In the genomic region with DNA sequence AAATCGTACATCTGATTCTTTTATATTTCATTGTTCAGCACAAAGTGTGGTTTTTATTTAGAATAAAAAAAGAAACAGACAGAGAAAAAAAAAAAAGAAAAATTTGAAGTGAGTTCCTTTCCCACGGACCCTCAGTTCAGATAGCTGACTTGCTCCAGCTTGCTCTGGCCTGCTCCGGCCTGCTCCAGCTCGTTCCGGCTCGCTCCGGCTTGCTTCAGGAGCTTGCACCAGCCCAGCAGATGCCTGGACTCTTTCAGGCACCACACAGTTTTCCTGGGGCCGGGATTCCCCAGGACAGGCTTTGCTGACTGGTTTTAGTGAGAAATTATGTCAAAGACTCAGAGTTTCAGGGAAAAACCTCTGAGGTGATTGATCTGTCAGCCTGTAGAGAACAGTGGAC, we compare ENCODE assay signal across 23 mouse cellular contexts. TPM values are rescaled to one million over a fixed set of nuclear protein-coding genes. Genes with fewer than 3 reads are reported as not detected.
DNase-seq lines count a peak whose midpoint lies in the region; ATAC-seq lines count a peak whose summit lies in the region.
"Had no signal": no experiment of that assay in that cellular context is flagged by ENCODE, and none has a peak within 500 bp of the region (broad histone marks: within the 10 kb centered on the region; RNA-seq: fewer than 3 reads in every experiment).

No protein-coding gene starts in this region.

- no peak overlapping the region for H3K4me3 ChIP-seq in heart, embryonic 15.5 days
- no peak overlapping the region for H3K4me3 ChIP-seq in kidney, embryonic 14.5 days (ENCODE audit: low read length)
- no peak overlapping the region for H3K4me3 ChIP-seq in hindbrain, embryonic 10.5 days
- H3K4me3 ChIP-seq: embryonic facial prominence, embryonic 15.5 days; forebrain, embryonic 10.5 days; layer of hippocampus, adult 2 months; limb, embryonic 12.5 days; neural tube, embryonic 12.5 days had no signal

- H3K4me1 ChIP-seq in heart, embryonic 15.5 days (replicated peaks) = peaks cover 17% of the 10 kb centered on the region
- H3K4me1 ChIP-seq in kidney, embryonic 14.5 days (ENCODE audit: control insufficient read depth, insufficient read depth, low read length) = peaks cover 30% of the 10 kb centered on the region
- H3K4me1 ChIP-seq in hindbrain, embryonic 10.5 days (replicated peaks) = peaks cover 22% of the 10 kb centered on the region

- ATAC-seq in heart, embryonic 15.5 days (replicated peaks; ENCODE audit: insufficient number of reproducible peaks, insufficient read depth, low FRiP score, low read depth) = no peak
- ATAC-seq in kidney, embryonic 14.5 days (ENCODE audit: low FRiP score, low TSS enrichment) = no peak

- H3K4me2 ChIP-seq in heart, embryonic 15.5 days = peak overlapping the region; percentile 66; the same call in 1 of the 2 replicates
- no peak overlapping the region for H3K4me2 ChIP-seq in kidney, embryonic 14.5 days (replicated peaks; ENCODE audit: low read depth, low read length)
- H3K4me2 ChIP-seq: embryonic facial prominence, embryonic 15.5 days; limb, embryonic 12.5 days; midbrain, embryonic 11.5 days; neural tube, embryonic 12.5 days had no signal

- no peaks in the 10 kb centered on the region for H3K27me3 ChIP-seq in heart, embryonic 15.5 days
- no peaks in the 10 kb centered on the region for H3K27me3 ChIP-seq in kidney, embryonic 14.5 days (ENCODE audit: control insufficient read depth, insufficient read depth, low read length)
- H3K27me3 ChIP-seq in hindbrain, embryonic 10.5 days (ENCODE audit: insufficient read depth, poor library complexity, severe bottlenecking) = no peaks in the 10 kb centered on the region
- H3K27me3 ChIP-seq: embryonic facial prominence, embryonic 15.5 days; neural tube, embryonic 12.5 days had no signal

- H3K36me3 ChIP-seq in heart, embryonic 15.5 days = peaks cover 28% of the 10 kb centered on the region; the same call in 1 of the 2 replicates
- peaks cover 62% of the 10 kb centered on the region for H3K36me3 ChIP-seq in kidney, embryonic 14.5 days (ENCODE audit: control insufficient read depth, insufficient read depth, low read length)
- peaks cover 65% of the 10 kb centered on the region for H3K36me3 ChIP-seq in hindbrain, embryonic 10.5 days

- intact Hi-C loops in heart, postnatal 14 days (cut with DNase I) = no loop called here

- no peak overlapping the region for H3K9ac ChIP-seq in heart, embryonic 15.5 days
- 0 out of 2 replicates have a peak overlapping the region, but pooled peaks have one; percentile 12 for H3K9ac ChIP-seq in kidney, embryonic 14.5 days (ENCODE audit: low read depth, low read length)
- H3K9ac ChIP-seq: embryonic facial prominence, embryonic 15.5 days; limb, embryonic 12.5 days; neural tube, embryonic 12.5 days had no signal

- DNase-seq in heart, postnatal 14 days = no peak
- peak; percentile 87 for DNase-seq in ZHBTc4 (ENCODE audit: low read depth, low spot score)
- DNase-seq in kidney, postnatal 4 days = peak; percentile 61 to 72
- DNase-seq in hindbrain, embryonic 10.5 days (ENCODE audit: low spot score) = no peak
- no peak for DNase-seq in layer of hippocampus, adult 9-11 months
- DNase-seq: adrenal gland, adult 2 months; cerebellum, adult 9-11 months; gastrocnemius, postnatal 10 days; lung, adult 2 months; lung, postnatal 4 days; thymus, adult 2 months had no signal

- H3K9me3 ChIP-seq in heart, embryonic 15.5 days (replicated peaks) = no peaks in the 10 kb centered on the region
- H3K9me3 ChIP-seq in kidney, embryonic 14.5 days (ENCODE audit: control insufficient read depth, low read length) = no peaks in the 10 kb centered on the region
- no peaks in the 10 kb centered on the region for H3K9me3 ChIP-seq in hindbrain, embryonic 10.5 days
- H3K9me3 ChIP-seq: embryonic facial prominence, embryonic 15.5 days; limb, embryonic 12.5 days; neural tube, embryonic 12.5 days had no signal

- no peak overlapping the region for H3K27ac ChIP-seq in heart, embryonic 15.5 days
- no peak overlapping the region for H3K27ac ChIP-seq in kidney, embryonic 14.5 days (ENCODE audit: low read depth, low read length)
- no peak overlapping the region for H3K27ac ChIP-seq in hindbrain, embryonic 10.5 days
- H3K27ac ChIP-seq: embryonic facial prominence, embryonic 15.5 days; forebrain, embryonic 10.5 days; layer of hippocampus, adult 2 months; limb, embryonic 12.5 days; neural tube, embryonic 12.5 days had no signal

- WGBS in heart, embryonic 15.5 days = 80% methylated on average over 8 of the region's 8 CpGs
- WGBS in kidney, embryonic 14.5 days = 91% methylated on average over 8 of the region's 8 CpGs
- WGBS in hindbrain, embryonic 10.5 days = 92% methylated on average over 8 of the region's 8 CpGs

RNA-seq across cellular contexts. Expression of gene Gpr182, which starts 4.3 kb away (rescaled TPM):
- polyA plus RNA-seq in heart, embryonic 15.5 days (2015; fragmentation: Nextera tagmentation; extraction: Ambion mirVana) = 14.1 and 16.3 TPM in 2 replicates
- 1 to 10 TPM; 3.4 to 4.6 TPM for total RNA-seq in heart, postnatal 14 days (2021)
- 2.0 and 3.7 TPM in 2 replicates for polyA plus RNA-seq in kidney, embryonic 14.5 days (2014; fragmentation: Nextera tagmentation; extraction: Ambion mirVana)
- 0.43 and 0.52 TPM in 2 replicates for polyA plus RNA-seq in hindbrain, embryonic 10.5 days (2016; fragmentation: Nextera tagmentation; extraction: Ambion mirVana)
- total RNA-seq: G1E; hematopoietic stem cell, adult 5-6 weeks; monocyte, adult 5-6 weeks had no signal
- polyA plus RNA-seq: G1E had no signal

RNA-seq across cellular contexts. Expression of gene Zbtb39, which starts 7.9 kb away (rescaled TPM):
- 1.6 TPM in 2 replicates for polyA plus RNA-seq in heart, embryonic 15.5 days (2015; fragmentation: Nextera tagmentation; extraction: Ambion mirVana)
- total RNA-seq in heart, postnatal 14 days (2021) = 1 to 10 TPM; 7.5 to 8.3 TPM
- polyA plus RNA-seq in kidney, embryonic 14.5 days (2014; fragmentation: Nextera tagmentation; extraction: Ambion mirVana) = 6.9 and 7.6 TPM in 2 replicates
- polyA plus RNA-seq in hindbrain, embryonic 10.5 days (2016; fragmentation: Nextera tagmentation; extraction: Ambion mirVana) = 4.4 and 4.7 TPM in 2 replicates

RNA-seq across cellular contexts. Expression of gene Rdh1, which starts 12.3 kb away (rescaled TPM):
- polyA plus RNA-seq in heart, embryonic 15.5 days (2015; fragmentation: Nextera tagmentation; extraction: Ambion mirVana) = 0.03 and 0.05 TPM in 2 replicates
- total RNA-seq in heart, postnatal 14 days (2021) = under 1 TPM in 1 of 2 experiments, not detected in 1; 0.05 TPM
- polyA plus RNA-seq in kidney, embryonic 14.5 days (2014; fragmentation: Nextera tagmentation; extraction: Ambion mirVana) = 0.05 and 0.07 TPM in 2 replicates
- not detected in 2 replicates for polyA plus RNA-seq in hindbrain, embryonic 10.5 days (2016; fragmentation: Nextera tagmentation; extraction: Ambion mirVana)
- total RNA-seq: hematopoietic stem cell, adult 5-6 weeks; monocyte, adult 5-6 weeks had no signal
- polyA plus RNA-seq: forebrain, embryonic 10.5 days; G1E; limb, embryonic 12.5 days; midbrain, embryonic 11.5 days; stomach, embryonic 14.5 days had no signal

RNA-seq across cellular contexts. Expression of gene Rdh16f1, which starts 12.3 kb away (rescaled TPM):
- polyA plus RNA-seq in heart, embryonic 15.5 days (2015; fragmentation: Nextera tagmentation; extraction: Ambion mirVana) = 0.10 TPM in 1 of 2 replicates, not detected in the other
- under 1 TPM; 0.15 to 0.22 TPM for total RNA-seq in heart, postnatal 14 days (2021)
- polyA plus RNA-seq in kidney, embryonic 14.5 days (2014; fragmentation: Nextera tagmentation; extraction: Ambion mirVana) = 0.26 TPM in 1 of 2 replicates, not detected in the other
- polyA plus RNA-seq in hindbrain, embryonic 10.5 days (2016; fragmentation: Nextera tagmentation; extraction: Ambion mirVana) = 0.11 TPM in 1 of 2 replicates, not detected in the other
- total RNA-seq: G1E; hematopoietic stem cell, adult 5-6 weeks; monocyte, adult 5-6 weeks had no signal
- polyA plus RNA-seq: forebrain, embryonic 10.5 days; G1E; midbrain, embryonic 11.5 days; neural tube, embryonic 12.5 days; stomach, embryonic 14.5 days; thymus, adult 2 months had no signal

RNA-seq across cellular contexts. Expression of gene Tac2, which starts 23.0 kb away (rescaled TPM):
- 0.43 and 0.64 TPM in 2 replicates for polyA plus RNA-seq in heart, embryonic 15.5 days (2015; fragmentation: Nextera tagmentation; extraction: Ambion mirVana)
- not detected for total RNA-seq in heart, postnatal 14 days (2021)
- polyA plus RNA-seq in kidney, embryonic 14.5 days (2014; fragmentation: Nextera tagmentation; extraction: Ambion mirVana) = 1.6 and 2.8 TPM in 2 replicates
- polyA plus RNA-seq in hindbrain, embryonic 10.5 days (2016; fragmentation: Nextera tagmentation; extraction: Ambion mirVana) = not detected in 2 replicates
- total RNA-seq: adrenal gland, adult 2 months; G1E; hematopoietic stem cell, adult 5-6 weeks; monocyte, adult 5-6 weeks had no signal
- polyA plus RNA-seq: forebrain, embryonic 10.5 days; G1E; lung, adult 2 months; midbrain, embryonic 11.5 days had no signal

Comparison
In these comparisons a context has a peak if more than half of its experiments do, and no peak if none do; other contexts are left out.
1. DNase-seq: peak in ZHBTc4 (single experiment) and kidney, postnatal 4 days (2 of 2); none in heart, postnatal 14 days (0 of 2), hindbrain, embryonic 10.5 days (single experiment) and layer of hippocampus, adult 9-11 months (single experiment).